Mouse (Mus musculus) thymus, adult 2 months (tissue): ENCODE data around the gene Rtn4rl1. TPM values are rescaled to one million over a fixed set of nuclear protein-coding genes. Genes with fewer than 3 reads are reported as not detected.
A peak's percentile ranks its signal among the peaks of the same experiment; 100 is the strongest.

ENCODE experiments used
- DNase-seq: peaks from one replicate; pipeline ENCODE4 v3.0.0; 2021
- H3K27ac ChIP-seq: fragments of 200-500 bp; 2 replicates; pipeline ENCODE4 v1.5.1; 2012; ENCODE audit warnings: low read length, control low read depth; ENCODE audit not compliant: control insufficient read depth, insufficient read depth
- H3K27me3 ChIP-seq: fragments of 200-500 bp; 2 replicates; pipeline ENCODE4 v1.6.1; 2012; ENCODE audit warnings: mild to moderate bottlenecking, low read length, moderate library complexity, mixed read lengths; ENCODE audit not compliant: control insufficient read depth, insufficient read depth
- H3K36me3 ChIP-seq: fragments of 200-500 bp; 2 replicates; pipeline ENCODE4 v1.6.1; 2012; ENCODE audit warnings: mild to moderate bottlenecking, low read length, moderate library complexity; ENCODE audit not compliant: control insufficient read depth, insufficient read depth
- H3K4me1 ChIP-seq: fragments of 200-500 bp; replicated peaks from 2 replicates; pipeline ENCODE4 v1.6.1; 2012; ENCODE audit warnings: low read length; ENCODE audit not compliant: control insufficient read depth, insufficient read depth
- H3K4me3 ChIP-seq: fragments of 200-500 bp; 2 replicates; pipeline ENCODE4 v1.5.1; 2012; ENCODE audit warnings: mild to moderate bottlenecking, low read length, control low read depth, moderate library complexity; ENCODE audit not compliant: control insufficient read depth, insufficient read depth
- CTCF ChIP-seq: fragments of 200-500 bp; IDR thresholded peaks from 2 replicates; pipeline ENCODE4 v1.5.1; 2012; ENCODE audit warnings: mild to moderate bottlenecking, control low read depth, low read length, moderate library complexity, borderline replicate concordance; ENCODE audit not compliant: control insufficient read depth, poor library complexity, insufficient read depth; ENCODE audit errors: extremely low read depth
- POLR2A ChIP-seq: fragments of 200-500 bp; IDR thresholded peaks from 2 replicates; pipeline ENCODE4 v1.6.1; 2012; ENCODE audit warnings: mild to moderate bottlenecking, low read length, control low read depth, moderate library complexity; ENCODE audit not compliant: control insufficient read depth, poor library complexity, insufficient read depth; ENCODE audit errors: extremely low read depth
- WGBS: fragments of 180-500 bp; shearing (Covaris S2); methylation state at CpG from one replicate; pipeline ENCODE4 v1.1.7; 2018; 5-methylcytosine and 5-hydroxymethylcytosine counted together
- polyA plus RNA-seq: library from polyadenylated mRNA; depleted of rRNA; stranded (reverse); fragments of >200 nt; gene quantifications from 2 replicates; pipeline ENCODE4 v1.2.3, GENCODE M21; 2012

Gene Rtn4rl1
- polyA plus RNA-seq, 1 experiment = 15.3 TPM

DNA sequence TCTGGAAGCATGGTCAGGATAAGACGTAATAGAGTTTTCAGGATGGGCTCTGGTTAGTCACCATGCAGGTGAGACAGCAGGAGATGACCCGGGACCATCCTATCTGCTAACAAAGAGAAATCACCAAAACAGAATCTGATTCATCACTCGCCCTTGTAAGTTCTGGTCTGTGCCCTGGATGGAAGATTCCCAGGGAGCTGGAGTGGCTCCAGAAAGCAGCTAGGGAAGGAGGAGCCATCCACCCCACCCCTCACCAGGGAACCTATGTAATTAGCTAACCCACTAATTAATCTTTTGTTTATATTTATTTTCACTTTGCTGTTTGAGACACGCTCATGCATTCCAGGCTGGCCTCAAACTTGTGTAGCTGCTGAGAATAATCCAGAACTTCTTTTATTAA is 38.9 kb downstream of the Rtn4rl1 start:
- no peak for TF ChIP-seq CTCF
- no peak for TF ChIP-seq POLR2A
- DNase-seq = no peak
- WGBS = 93% methylated on average over 4 of the region's 4 CpGs
- H3K4me3 ChIP-seq = no peak overlapping the region
- H3K27ac ChIP-seq = no peak overlapping the region
- no peaks in the 10 kb centered on the region for H3K27me3 ChIP-seq
- H3K4me1 ChIP-seq = peaks cover 13% of the 10 kb centered on the region
- no peaks in the 10 kb centered on the region for H3K36me3 ChIP-seq

DNA sequence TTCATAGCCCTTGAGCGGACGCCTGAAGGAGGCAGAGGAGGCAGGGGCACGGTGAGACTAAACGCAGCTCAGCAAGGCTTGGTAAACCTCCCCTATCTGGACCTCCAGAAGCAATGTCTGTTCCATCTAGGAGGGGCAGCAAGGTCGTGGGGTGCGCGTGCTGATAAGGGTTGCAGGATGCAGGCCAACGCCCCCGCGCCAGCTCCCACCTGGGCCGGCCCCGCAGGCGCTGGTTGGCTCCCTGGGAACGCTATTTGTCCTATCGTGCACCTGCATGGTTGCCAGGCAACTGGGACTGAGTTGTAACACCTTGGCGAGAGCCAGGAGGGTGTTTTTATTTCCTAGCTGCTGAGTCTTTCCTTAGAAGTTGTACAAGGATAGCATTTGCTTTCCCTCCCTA is 41.2 kb downstream of the Rtn4rl1 start:
- Histone ChIP-seq H3K4me1 (peaks cover 9% of the 10 kb centered on the region), H3K36me3 (no peaks in the 10 kb centered on the region), H3K27me3 (no peaks in the 10 kb centered on the region), H3K4me3 (no peak overlapping the region), H3K27ac (no peak overlapping the region)
- WGBS = 68% methylated on average over 16 of the region's 16 CpGs
- DNase-seq = no peak
- TF ChIP-seq CTCF (no peak), POLR2A (no peak)

DNA sequence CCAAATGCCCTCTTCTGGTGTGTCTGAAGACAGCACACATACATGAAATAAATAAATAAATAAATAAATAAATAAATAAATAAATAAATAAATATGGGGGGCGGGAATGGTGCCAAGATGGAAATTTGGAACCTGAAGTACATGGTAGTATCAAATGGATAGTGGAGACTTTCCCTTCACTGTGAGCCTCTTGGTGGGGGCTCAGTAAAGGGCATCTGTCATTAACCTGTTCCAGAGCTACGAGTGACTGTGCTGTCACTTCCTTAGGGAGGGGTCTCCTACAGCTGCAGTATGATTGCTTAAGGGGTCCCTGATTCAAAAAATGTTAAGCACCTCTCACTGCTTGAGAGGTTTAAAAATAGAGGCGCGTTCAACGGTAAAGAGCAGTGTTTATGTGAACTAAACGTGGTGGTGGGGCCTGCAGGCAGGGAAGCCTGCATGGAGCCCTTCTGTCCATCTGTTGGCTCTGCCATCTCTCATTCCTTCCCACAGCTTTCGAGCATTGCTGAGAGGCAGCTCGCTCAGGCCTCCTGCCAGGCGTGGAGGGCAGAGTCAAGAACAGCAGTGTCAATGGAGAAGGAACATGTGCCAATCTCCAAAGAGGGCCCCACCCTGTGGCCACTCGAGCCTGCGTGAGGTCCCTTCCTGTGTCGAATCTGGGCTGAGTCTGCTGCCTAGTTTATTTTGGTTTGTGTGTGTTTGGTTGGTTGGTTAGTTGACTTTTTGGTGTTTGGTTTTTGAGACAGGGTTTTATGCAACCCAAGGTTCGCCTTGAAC is 46.8 kb downstream of the Rtn4rl1 start:
- TF ChIP-seq POLR2A (no peak), CTCF (no peak)
- DNase-seq = no peak

DNA sequence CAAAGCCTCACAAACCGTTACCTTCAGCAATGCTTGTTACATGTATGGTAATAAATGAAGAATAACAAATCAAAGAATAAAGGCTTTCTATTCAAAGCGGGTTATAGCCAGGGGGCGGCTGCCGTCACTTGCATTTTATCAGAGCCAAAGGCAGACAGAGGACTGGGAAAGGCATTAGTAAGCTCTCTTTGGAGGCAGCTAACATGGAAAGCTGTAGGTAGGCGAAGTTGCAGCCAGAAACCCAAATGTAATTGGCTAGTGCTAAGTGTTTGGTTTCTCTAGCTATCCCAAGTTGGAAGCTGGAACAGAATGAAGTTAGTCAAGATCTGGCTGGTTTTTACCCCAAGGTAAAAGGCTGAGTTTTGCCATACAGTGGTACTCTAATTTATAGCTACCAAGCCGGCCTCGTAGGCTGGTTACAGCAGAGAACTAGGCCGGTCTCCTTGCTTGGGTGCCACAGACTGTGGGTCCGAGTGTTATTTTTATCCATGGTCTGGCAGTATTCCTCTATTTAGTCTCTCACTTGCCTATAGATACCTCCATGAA is 49.2 kb downstream of the Rtn4rl1 start:
- Histone ChIP-seq H3K4me1 (peaks cover 32% of the 10 kb centered on the region), H3K27ac (no peak overlapping the region), H3K27me3 (no peaks in the 10 kb centered on the region), H3K4me3 (no peak overlapping the region), H3K36me3 (no peaks in the 10 kb centered on the region)
- TF ChIP-seq CTCF = no peak
- TF ChIP-seq POLR2A = no peak
- 97% methylated on average over 9 of the region's 9 CpGs for WGBS
- DNase-seq = no peak

More for the DNA sequence above, 46.8 kb downstream of the Rtn4rl1 start:
- Histone ChIP-seq H3K27ac (no peak overlapping the region), H3K36me3 (no peaks in the 10 kb centered on the region), H3K4me3 (no peak overlapping the region), H3K4me1 (peaks cover 24% of the 10 kb centered on the region), H3K27me3 (no peaks in the 10 kb centered on the region)
- 76% methylated on average over 13 of the region's 13 CpGs for WGBS

DNA sequence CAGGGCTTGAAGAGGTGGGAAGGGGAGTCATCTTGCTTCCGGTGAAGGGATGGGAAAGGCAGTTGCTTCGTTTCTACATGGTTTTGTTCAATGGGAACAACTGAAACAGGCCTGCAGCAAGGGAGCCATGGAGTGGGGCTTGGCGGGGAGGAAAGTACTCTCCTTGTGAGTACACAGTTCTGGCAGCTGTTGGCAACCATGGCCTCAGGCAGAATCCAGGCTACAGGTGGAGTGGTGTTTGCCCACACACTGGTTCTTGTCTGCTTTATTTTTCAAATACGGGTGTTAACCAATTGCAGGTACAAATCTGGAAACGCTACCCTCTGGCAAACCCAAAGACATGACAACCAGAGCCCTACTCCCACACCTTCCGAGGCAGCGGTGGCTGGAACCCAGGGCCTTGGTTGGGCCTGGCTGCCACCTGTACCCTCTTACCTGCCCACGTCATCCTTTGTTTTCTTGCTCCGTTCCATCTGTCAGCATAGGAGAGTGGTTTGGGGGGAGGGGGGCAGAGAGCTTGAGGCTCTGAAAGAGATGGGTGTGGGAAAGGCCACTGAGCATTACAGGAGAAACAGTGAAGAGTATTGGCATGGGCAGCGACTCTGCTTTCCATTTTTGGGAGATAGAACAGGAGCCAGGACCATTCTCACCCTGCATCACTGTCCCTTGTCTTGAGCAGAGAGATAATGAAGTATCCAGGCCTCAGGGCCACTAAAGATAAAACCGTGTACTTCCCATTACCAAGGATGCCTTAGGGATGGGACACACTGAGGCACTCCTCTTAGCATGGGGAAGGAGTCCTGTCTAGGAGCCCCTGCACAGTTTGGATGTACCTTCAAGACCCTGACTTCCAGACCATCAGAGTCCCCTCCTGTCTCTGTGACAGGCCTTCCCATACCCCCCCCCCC is 51.0 kb downstream of the Rtn4rl1 start:
- H3K4me3 ChIP-seq = no peak overlapping the region
- TF ChIP-seq POLR2A (no peak), CTCF (no peak)
- H3K4me1 ChIP-seq = peaks cover 32% of the 10 kb centered on the region
- H3K36me3 ChIP-seq = no peaks in the 10 kb centered on the region
- no peak for DNase-seq
- no peaks in the 10 kb centered on the region for H3K27me3 ChIP-seq
- no peak overlapping the region for H3K27ac ChIP-seq
- 96% methylated on average over 11 of the region's 11 CpGs for WGBS

DNA sequence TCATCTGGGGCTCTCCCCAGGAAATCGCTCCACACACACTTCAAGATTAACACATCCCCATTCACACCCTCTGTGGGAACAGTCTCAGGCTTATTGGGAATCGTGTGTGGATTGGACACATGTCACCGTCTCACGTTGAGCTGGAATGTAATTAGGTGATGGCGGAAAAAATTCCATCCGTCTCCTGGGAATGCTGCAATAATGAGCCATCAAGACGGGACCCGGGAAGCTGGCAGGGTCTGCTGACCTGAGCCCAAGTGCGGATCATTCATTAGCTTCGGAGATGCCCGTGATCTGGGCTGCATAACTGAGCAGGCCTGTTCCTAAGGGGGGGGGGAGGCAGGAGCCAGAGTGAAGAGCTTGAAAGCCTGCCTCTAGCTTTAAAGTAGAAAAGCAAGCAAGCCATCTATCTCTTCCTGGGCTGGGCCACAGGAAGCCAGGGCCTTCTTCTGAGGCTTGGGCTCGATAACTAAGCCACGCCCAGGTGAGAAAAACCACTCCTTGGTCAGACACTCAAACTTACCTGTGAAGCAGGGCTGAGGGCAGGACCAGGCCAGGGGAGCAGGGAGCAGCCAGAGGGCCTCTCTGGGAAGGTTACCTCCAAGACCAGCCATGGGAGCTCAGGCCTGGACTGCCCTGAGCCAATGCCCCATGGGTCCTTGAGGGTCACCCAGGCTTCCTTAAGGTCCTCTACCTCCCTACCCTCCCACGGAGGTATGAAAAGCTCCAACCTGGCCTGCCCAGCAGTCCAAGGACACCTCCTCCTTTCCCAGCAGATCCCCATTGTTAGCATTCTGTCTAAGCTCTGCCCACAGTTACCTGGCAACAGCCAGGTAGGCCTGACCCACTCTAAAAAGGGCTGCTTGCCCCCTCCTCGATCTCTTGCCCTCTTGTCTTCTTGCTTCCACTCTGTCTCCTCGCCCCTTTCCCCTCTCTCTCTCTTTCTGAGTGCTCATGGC is 52.1 kb downstream of the Rtn4rl1 start:
- H3K4me1 ChIP-seq = peaks cover 28% of the 10 kb centered on the region

More for the DNA sequence above, 52.1 kb downstream of the Rtn4rl1 start:
- no peaks in the 10 kb centered on the region for H3K36me3 ChIP-seq
- TF ChIP-seq CTCF (0 out of 2 replicates have a peak, but pooled peaks have one; percentile 7), POLR2A (no peak)
- H3K4me3 ChIP-seq = no peak overlapping the region
- H3K27me3 ChIP-seq = no peaks in the 10 kb centered on the region
- WGBS = 81% methylated on average over 16 of the region's 16 CpGs
- DNase-seq = no peak
- no peak overlapping the region for H3K27ac ChIP-seq
